Mouse (Mus musculus) forebrain, embryonic 14.5 days (tissue): ENCODE data around the gene Adipoq. TPM values are rescaled to one million over a fixed set of nuclear protein-coding genes. Genes with fewer than 3 reads are reported as not detected.

Experiments used
- ATAC-seq: fragments of 200-750 bp; cut with Nextera tagmentation; 2 replicates; pipeline ENCODE4 v1.8.0; 2017; ENCODE audit warnings: mild to moderate bottlenecking, moderate library complexity
- DNase-seq: peaks from one replicate; pipeline ENCODE4 v3.0.0-alpha.2; 2015; ENCODE audit warnings: low spot score
- H3K27ac ChIP-seq: fragments of 300-500 bp; sonication (generic); 2 replicates; pipeline ENCODE4 v1.5.1; 2014; ENCODE audit warnings: low read depth, mild to moderate bottlenecking, control low read depth, low read length, moderate library complexity
- H3K27me3 ChIP-seq: fragments of 300-500 bp; sonication (generic); replicated peaks from 2 replicates; pipeline ENCODE4 v1.6.1; 2014; ENCODE audit warnings: low read length, control low read depth, mixed read lengths; ENCODE audit not compliant: control insufficient read depth, insufficient read depth
- H3K36me3 ChIP-seq: fragments of 300-500 bp; sonication (generic); 2 replicates; pipeline ENCODE4 v1.6.1; 2014; ENCODE audit warnings: low read length, control low read depth; ENCODE audit not compliant: control insufficient read depth, insufficient read depth
- H3K4me1 ChIP-seq: fragments of 300-500 bp; sonication (generic); 2 replicates; pipeline ENCODE4 v1.6.1; 2014; ENCODE audit warnings: antibody characterized with exemption, low read length, control low read depth; ENCODE audit not compliant: control insufficient read depth, insufficient read depth
- H3K4me2 ChIP-seq: fragments of 300-500 bp; sonication (generic); 2 replicates; pipeline ENCODE4 v1.6.1; 2014; ENCODE audit warnings: mild to moderate bottlenecking, control low read depth, low read length
- H3K4me3 ChIP-seq: fragments of 300-500 bp; sonication (generic); 2 replicates; pipeline ENCODE4 v1.5.1; 2014; ENCODE audit warnings: low read depth, low read length, control low read depth
- H3K9ac ChIP-seq: fragments of 300-500 bp; sonication (generic); 2 replicates; pipeline ENCODE4 v1.6.1; 2014; ENCODE audit warnings: mild to moderate bottlenecking, low read length, control low read depth, moderate library complexity
- H3K9me3 ChIP-seq: fragments of 300-500 bp; sonication (generic); replicated peaks from 2 replicates; pipeline ENCODE4 v1.6.1; 2016; ENCODE audit warnings: low read length, control low read depth, mixed read lengths; ENCODE audit not compliant: control insufficient read depth
- WGBS: fragments of 180-500 bp; shearing (Covaris S2); extraction: QIAGEN DNeasy Blood & Tissue Kit; methylation state at CpG from one replicate; pipeline ENCODE4 v1.1.7; 2014; 5-methylcytosine and 5-hydroxymethylcytosine counted together
- microRNA-seq: library from miRNA; unstranded; fragments of <30 nt; microRNA quantifications from one replicate; pipeline ENCODE4, GENCODE M21; 2016
- polyA plus RNA-seq: library from polyadenylated mRNA; unstranded; fragments of >200 nt; fragmentation: Nextera tagmentation; extraction: Ambion mirVana; gene quantifications from 2 replicates; pipeline ENCODE4 v1.2.1, GENCODE M21; 2014

The Adipoq gene
- polyA plus RNA-seq, 1 experiment from 2014 or later, result not detected

DNA sequence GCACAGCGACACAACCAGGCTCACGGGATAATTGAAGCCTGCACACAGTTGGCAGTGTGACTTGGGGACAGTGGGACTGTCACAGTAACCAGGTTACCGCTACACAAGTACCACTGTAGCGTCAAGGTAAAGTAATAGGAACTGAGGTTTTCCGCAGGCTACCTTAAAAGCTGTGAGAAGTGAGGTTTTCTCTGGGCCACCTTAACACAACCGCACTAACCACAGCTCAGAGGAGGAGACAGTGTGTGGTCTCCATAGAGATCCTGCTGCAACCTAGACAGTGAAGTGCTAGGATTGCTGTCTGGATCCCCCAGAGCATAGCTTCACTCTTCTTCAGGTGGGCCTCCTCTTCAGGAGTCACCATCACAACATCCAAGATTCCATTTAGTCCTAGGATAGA lies 50.5 kb downstream of the Adipoq start:
- DNase-seq (no peak), ATAC-seq (no peak)
- H3K27me3 ChIP-seq, result no peaks in the 10 kb centered on the region
- H3K9me3 ChIP-seq, result no peaks in the 10 kb centered on the region
- H3K4me1 ChIP-seq, result no peaks in the 10 kb centered on the region
- H3K27ac ChIP-seq, result no peak overlapping the region
- H3K4me2 ChIP-seq, result no peak overlapping the region
- WGBS, result 92% methylated on average over 6 of the region's 6 CpGs
- H3K36me3 ChIP-seq, result no peaks in the 10 kb centered on the region
- H3K9ac ChIP-seq, result no peak overlapping the region
- no peak overlapping the region for H3K4me3 ChIP-seq

DNA sequence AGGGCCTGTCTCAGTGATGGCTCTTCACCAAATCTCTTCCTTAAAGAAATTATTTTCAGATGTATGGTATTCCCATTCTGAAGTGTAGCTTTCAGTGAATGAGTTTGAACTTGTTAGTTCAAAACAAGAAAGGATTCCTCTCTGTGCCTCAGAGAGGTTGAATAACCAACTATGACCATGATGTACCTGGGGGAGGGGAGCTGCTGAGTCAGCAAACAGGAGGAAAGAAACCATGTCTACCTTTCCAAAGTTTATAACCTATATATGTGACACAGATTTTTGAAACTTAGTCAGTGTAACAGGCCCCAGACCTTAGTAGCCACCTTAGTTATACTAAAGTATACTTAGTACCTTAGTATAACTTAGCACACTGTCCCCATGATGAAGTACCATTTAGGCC lies 55.2 kb downstream of the Adipoq start:
- Histone ChIP-seq H3K27ac (no peak overlapping the region), H3K4me1 (no peaks in the 10 kb centered on the region), H3K9me3 (no peaks in the 10 kb centered on the region), H3K36me3 (no peaks in the 10 kb centered on the region), H3K9ac (no peak overlapping the region), H3K4me2 (no peak overlapping the region), H3K4me3 (no peak overlapping the region), H3K27me3 (no peaks in the 10 kb centered on the region)
- DNase-seq (no peak), ATAC-seq (no peak)

Small RNA genes lying within 50 kb of the gene (microRNA-seq; reads per million reads assigned to microRNA genes)
- gene Gm49346, result 0.66 reads per million

Other genes starting within 250 kb of the Adipoq start
- not detected in 2 replicates for gene Fetub, start 228.2 kb upstream of the Adipoq start, polyA plus RNA-seq
- not detected in 2 replicates for gene Hrg, start 195.5 kb upstream of the Adipoq start, polyA plus RNA-seq
- gene Kng2, start 117.1 kb upstream of the Adipoq start, polyA plus RNA-seq, result 0.13 TPM in 1 of 2 replicates, not detected in the other
- not detected in 2 replicates for gene Kng1, start 88.7 kb upstream of the Adipoq start, polyA plus RNA-seq
- gene Eif4a2, start 39.1 kb upstream of the Adipoq start, polyA plus RNA-seq, result 340 and 434 TPM in 2 replicates
- gene Rfc4, start 18.8 kb upstream of the Adipoq start, polyA plus RNA-seq, result 82.7 and 110 TPM in 2 replicates
- 46.0 and 56.0 TPM in 2 replicates for gene St6gal1, start 78.2 kb downstream of the Adipoq start, polyA plus RNA-seq